Mouse (Mus musculus) cortical plate, adult 2 months (tissue): ENCODE measurements around the gene Pi16.

Source experiments
- CTCF ChIP-seq: fragments of 200-500 bp; IDR thresholded peaks from 2 replicates; pipeline ENCODE4 v1.5.1; 2011; ENCODE audit warnings: mild to moderate bottlenecking, control low read depth, low read length; ENCODE audit not compliant: insufficient read depth; ENCODE audit errors: extremely low read depth
- POLR2A ChIP-seq: fragments of 200-500 bp; IDR thresholded peaks from 2 replicates; pipeline ENCODE4 v1.6.1; 2011; ENCODE audit warnings: mild to moderate bottlenecking, low read length, control low read depth; ENCODE audit not compliant: insufficient read depth; ENCODE audit errors: extremely low read depth

DNA sequence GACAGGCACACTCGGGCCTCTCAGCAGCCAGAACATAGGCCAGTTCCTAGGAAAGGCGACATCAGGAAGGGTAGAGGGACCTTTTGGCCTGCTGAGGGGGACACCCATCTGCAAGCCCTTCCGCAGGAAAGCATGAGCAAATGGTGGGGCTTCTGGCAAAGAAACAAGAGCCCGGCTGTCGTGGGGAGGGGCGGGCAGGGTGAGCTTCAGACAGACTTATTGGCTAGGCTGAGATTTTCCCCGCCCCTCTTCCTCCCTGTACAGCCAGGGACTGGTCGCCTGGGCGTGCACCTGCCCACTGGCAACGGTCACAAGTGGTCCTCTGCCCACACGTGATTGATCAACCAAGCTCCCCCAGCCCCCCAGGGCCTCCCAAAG is 39.0 kb downstream of the Pi16 start:
- TF ChIP-seq POLR2A (0 out of 2 replicates have a peak, but pooled peaks have one; percentile 12), CTCF (no peak)
